Mouse (Mus musculus): ENCODE measurements at regions not wholly inside any gene's neighbourhood (a gene's known extent, or its start where the extent isn't known, plus 50 kb on each side); places are given as distances from the start of the nearest gene placed in this dataset.
A peak's percentile ranks its signal among the peaks of the same experiment; 100 is the strongest.
"Not testable (repeated sequence)": the region's sequence is repeated elsewhere in the genome, so short reads cannot be mapped to it uniquely, and the experiment has no call there.

DNA sequence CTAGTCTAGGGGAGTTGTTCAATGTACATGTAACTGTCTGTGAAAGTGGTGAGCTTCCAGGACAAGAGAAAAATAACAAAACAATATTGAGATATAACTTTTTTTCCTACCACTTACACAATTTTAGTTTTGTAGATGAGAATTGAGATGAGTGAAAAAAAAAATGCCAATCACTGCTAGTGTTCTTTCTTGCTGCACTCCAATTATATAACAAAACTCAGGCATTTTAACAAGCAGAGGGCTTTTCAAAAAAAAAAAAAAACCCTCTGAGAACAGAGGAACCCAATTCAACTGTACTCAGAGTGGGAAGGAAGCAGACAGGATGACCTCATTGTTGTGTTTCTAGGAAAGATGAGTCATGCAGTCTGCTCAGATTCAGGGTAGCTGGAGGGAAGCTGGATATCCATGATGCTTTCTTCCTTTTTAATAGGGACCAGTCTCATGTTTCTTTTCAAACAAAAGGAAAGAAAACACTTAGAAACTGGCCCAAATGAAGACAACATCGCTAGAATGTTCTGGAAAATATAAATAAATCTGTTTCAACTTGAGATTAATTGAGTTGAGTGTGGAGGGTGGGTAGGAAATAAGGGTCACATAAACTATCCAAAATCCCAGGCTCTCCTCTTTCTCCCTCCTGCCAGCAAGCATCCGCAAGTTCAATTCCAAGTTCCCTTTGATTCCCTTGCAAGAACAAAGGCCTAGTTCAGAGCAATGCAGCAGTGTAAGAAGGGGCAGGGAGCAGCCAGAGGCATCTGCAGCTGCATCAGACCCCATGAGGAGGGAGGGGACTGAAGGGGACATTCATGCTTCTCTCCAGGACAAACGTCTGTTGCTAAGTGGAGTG, 250.6 kb downstream of the Trib2 start:
- peak; percentile 1 for DNase-seq (ENCODE audit: low read depth, low spot score)

- no peak for DNase-seq (ENCODE audit: low read depth, low spot score)
Measured at GRCm38 (mm10) chr12:15562826-15563225, 253.9 kb downstream of the Trib2 start.

GRCm38 (mm10) chr12:15555471-15555870, 261.3 kb downstream of the Trib2 start:
- no peak for DNase-seq (ENCODE audit: low read depth, low spot score)

DNA sequence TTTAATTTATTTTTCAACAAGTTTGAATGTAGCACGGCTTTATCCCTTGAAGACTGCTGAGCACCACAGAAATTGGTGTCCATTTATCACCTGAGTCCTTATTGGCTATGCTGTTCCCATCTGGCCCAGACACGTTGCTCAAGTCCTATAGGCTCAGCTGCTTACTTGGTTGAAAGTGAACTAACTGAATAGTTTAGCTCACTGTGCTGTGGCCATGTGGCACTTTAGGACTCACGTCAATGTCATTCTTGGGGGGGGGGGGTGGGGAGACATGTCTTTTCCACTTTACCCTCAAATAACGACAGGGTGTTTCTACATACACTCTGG, 263.1 kb downstream of the Trib2 start:
- DNase-seq (ENCODE audit: low read depth, low spot score), result no peak

DNA sequence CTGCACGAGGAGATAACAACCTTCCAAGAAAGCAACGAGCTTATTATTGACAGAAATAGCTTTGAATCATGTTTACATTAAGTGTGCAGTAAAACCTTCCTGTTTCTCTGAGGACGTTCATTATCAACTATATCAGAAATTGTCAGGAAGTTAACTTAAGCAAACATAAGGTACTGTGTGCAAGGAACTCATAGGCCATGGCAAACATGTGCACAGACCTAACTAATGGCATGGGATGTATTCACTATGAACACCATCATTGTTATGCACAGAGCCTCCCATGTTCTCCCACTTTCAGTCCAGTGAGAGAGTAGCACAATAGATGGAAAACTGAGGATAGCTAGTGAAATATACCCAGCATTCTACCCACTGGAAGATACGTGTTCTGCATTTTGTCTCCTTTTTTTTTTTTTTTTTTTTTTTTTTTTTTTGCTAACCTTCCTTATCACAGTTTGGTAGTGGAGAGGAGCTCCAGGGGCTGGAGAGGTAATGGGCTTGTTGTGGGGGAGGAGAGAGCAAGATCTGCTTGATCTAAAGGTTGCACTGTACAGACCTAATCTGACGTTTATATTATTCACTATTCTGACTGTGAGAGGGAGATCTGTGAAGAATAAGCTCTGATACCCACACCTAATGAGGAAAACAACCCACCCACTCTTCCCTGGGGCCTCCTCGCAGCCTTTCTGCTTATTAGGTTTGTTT, 263.6 kb downstream of the Trib2 start:
- no peak for DNase-seq (ENCODE audit: low read depth, low spot score)

DNA sequence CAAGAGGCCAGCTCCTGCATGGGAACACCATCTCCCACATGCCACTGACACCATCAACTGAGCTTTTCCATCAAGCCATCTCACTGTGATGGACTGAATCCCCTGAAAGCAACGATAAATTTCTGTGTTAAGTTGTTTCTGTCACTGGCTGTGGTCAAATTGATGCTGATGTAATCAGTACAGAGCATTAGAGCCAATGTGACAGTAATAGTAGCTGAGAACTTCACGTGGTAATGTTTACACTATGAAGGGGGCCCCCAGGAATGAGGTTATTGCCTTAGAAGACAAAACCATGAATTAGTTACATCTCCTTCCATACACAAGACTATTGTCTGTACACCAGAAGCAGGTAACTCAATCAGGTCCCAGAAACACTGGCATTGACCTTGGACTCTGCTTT, 264.5 kb downstream of the Trib2 start:
- no peak for DNase-seq (ENCODE audit: low read depth, low spot score)

GRCm38 (mm10) chr12:15551281-15551900, 265.3 kb downstream of the Trib2 start:
- no peak for DNase-seq (ENCODE audit: low read depth, low spot score)

- peak; percentile 41 for DNase-seq (ENCODE audit: low read depth, low spot score)
Measured at GRCm38 (mm10) chr12:15544351-15544750, 272.4 kb downstream of the Trib2 start.

DNA sequence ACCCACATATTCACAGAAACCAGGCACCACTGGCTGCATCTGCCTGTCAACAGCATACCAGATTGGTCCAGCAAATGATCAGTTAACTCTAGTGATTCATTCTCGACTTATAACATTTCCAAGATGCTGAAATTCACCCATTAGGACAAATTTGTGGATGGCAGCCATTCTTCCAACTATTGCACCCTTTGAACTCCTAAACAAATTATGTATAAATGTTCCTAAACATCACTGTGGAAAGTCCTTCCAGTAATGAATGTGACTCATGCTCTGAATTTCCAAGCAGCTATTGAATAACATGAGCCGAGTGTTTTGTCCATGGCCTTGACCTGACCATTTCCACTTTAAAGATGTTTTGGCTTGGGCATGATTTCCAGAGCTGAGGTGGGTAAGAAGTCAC, 274.2 kb downstream of the Trib2 start:
- DNase-seq (ENCODE audit: low read depth, low spot score), result no peak

DNA sequence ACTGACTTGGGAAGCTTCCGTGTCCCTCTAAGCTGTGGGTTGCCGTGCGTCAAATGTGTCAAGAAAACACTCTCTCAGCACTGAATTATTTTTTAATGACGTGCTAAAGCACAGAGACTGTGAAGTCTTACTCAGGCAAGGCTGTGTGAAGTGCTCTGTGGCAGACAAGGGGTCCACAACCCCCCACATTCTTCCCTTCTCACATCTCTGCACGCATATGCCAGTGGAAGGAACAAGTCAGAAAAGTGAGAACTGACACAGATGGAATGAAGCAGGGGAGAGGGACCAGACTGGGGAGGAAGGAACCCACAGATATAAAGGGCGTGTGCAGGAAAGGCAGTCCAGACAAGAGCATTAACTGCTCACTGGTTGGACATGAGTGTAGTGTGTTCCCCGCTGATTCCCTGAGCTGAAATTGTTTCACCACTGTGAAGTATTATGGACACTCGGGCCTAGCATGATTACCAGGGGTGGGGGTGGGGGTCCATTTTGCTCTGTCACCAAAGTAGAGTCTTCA, 279.8 kb downstream of the Trib2 start:
- DNase-seq (ENCODE audit: low read depth, low spot score), result no peak

- no peak for DNase-seq (ENCODE audit: low read depth, low spot score)
Measured at GRCm38 (mm10) chr12:15536247-15536646, 280.5 kb downstream of the Trib2 start.

GRCm38 (mm10) chr12:15535822-15536221, 280.9 kb downstream of the Trib2 start:
- DNase-seq (ENCODE audit: low read depth, low spot score), result peak; percentile 54

- no peak for DNase-seq (ENCODE audit: low read depth, low spot score)
Measured at GRCm38 (mm10) chr12:15520783-15521407, 295.8 kb downstream of the Trib2 start.

DNA sequence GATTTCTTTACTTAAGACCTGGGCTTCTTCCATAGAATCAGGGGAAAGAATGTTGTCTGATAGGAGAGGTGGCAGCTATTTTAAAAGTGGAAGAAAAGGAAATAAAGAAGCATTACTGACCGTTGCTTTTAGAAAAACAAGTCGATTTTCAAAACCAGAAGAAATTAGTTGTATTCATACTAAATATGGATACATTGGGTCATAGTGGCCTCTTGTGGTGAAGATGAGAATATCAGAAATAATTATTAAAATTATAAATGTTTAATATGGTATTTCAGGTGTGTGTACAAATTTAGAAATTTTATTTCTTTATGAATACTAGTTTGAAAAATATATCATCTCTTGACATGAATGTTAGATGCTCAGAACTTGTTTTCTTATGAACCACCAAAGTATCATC, 304.7 kb downstream of the Trib2 start:
- no peak for DNase-seq (ENCODE audit: low read depth, low spot score)

DNA sequence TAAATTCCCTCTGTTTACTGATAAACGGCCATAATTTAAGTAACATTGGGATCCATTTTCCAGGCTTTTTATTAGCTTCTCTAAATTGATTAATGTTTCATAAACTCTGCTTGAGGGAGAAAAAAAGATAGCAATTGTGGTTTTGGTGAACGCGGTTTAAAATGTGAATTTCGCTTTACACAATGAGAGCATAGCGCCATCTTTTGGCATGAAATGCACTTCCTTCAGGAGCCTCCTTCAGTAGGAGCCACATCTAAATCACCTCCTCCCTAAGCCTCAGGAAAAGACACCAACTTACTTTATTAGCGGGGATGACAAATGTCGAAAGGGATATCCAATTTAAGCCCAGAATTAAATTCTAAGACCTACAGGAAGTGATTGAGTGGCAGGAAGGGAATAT, 309.1 kb downstream of the Trib2 start:
- no peak for DNase-seq (ENCODE audit: low read depth, low spot score)

DNA sequence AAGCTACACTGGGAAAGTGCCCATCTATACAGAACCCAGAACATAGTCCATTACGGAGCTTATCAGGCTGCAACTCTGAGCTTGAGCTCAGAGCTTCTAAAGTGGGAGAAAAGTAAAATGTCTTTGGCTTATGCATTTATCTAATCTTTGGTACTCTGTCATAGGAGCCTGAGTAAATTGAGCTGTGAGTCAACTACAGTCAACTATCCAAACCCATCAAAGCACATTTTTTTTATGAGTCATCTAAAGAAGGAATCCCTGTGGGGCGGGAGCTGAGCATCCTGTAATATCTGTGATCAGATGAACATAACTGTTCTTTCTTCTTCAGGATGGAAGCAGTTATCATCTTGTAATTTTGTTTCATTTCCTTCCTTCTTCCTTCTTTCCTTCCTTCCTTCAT, 323.1 kb downstream of the Trib2 start:
- no peak for DNase-seq (ENCODE audit: low read depth, low spot score)

DNA sequence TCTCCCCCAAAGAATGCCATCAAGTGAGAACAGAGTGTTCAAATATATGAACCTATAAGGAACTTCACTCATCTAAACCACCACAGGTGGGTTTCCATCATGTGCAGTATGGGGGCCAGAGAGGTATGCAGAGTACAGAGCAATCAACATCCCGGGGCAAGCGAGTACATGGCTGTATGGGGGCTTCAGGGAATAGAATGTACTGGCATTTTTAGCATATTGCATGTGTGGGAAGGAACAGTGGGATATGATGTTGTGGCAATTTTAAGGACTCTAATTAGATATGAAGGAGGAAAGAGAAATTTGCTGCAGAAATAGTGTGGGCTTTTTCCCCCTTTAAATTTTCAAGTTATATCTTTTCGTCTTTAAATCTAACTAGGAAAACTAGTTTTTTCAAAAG, 344.0 kb downstream of the Trib2 start:
- DNase-seq (ENCODE audit: low read depth, low spot score), result no peak

DNA sequence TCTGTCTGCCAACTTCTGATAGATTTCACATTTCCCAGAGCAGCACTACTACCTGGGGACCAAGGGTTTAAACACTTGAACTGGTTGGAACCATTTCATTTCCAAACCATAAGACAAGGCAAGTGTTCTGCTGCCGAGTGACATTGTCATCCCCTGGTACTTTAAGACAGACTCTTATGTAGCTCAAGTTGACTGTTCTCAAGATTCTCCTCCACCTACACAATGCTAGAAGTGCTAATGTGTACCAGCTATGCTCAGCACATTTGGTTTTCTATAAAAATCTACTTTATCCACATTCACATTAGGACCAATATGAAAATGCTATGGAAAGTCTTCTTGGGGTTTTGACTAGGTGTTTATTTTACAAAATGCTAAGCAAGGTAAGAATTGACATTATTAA, 357.3 kb downstream of the Trib2 start:
- DNase-seq (ENCODE audit: low read depth, low spot score), result no peak

DNA sequence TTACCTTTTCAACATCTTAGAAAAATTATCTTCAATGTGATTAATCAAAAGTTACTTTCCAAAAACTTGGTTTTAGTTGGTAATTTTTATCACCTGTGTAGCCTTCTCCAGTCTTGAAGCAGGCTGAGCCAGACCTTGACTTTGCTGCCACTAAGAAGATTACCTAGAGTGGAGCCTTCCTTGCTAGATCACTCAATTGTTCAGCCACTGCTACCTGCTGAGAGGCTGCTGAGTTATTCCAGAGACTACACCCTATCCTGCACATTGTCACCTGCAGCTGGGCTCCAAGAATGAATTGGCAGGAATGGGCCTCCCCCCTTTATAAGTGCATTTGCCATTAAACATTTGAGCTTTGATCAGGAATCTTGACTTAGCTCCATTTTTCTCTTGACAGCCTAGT, 360.4 kb downstream of the Trib2 start:
- not testable (repeated sequence) for DNase-seq (ENCODE audit: low read depth, low spot score)

- DNase-seq (ENCODE audit: low read depth, low spot score), result no peak
Measured at GRCm38 (mm10) chr12:15455744-15456143, 361.0 kb downstream of the Trib2 start.

DNA sequence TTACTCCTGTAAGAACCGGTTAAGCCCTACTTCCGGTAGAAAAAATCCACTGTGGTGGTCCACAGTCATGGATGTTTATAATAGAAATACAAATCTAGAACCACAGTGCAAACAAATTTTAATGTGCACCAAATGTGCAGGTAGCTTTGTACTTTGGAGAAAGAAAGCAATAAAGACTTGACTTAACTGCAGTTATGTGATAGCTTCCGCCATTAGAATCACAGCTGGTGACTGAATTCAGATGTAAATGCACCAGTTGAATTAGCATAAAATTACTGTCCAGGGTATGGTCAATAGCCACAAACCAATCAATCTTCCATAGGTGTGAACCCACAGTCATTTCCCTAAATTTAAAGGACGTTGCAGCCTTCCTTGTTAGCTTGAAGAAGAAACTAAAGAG, 367.2 kb downstream of the Trib2 start:
- DNase-seq (ENCODE audit: low read depth, low spot score), result no peak

DNA sequence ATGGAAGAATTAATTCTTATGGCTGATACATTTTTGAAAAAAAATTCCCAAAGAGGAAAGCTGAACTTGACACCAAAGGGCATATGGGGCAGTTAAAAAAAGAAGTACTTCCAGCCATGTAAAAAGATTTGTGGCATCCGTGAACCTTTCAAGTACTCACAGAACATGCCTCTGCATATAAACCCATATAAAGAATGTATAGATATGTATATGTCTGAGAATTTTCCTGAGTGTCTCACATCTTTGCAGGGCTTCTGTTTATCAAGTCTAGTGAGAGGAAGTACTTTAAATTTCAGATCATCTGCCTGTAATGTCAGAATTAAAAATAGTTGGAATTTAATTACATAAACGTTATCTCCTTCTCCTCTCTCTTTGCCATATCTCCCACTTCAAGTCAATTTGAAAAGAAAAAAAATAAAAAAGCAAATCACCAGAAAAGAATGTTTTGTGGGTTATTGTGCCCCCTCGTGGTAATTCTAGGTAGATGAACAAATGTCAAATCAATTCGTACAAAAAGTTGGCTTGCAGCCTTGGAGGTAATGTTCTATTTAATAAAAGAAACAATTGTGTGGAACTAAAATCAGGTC, 400.4 kb downstream of the Trib2 start:
- DNase-seq (ENCODE audit: low read depth, low spot score), result no peak

All from skeletal muscle tissue, adult 2 months (tissue).